Mouse (Mus musculus) urinary bladder, adult 18-20 months (tissue): ENCODE results near the gene Zbtb48.

Source experiments
- DNase-seq, 2 experiments: peaks; one replicate each; pipeline ENCODE4 v3.0.0; 2022; ENCODE audit warnings: low spot score in 2 of 2, mixed read lengths in 2 of 2

Zbtb48 gene

DNA sequence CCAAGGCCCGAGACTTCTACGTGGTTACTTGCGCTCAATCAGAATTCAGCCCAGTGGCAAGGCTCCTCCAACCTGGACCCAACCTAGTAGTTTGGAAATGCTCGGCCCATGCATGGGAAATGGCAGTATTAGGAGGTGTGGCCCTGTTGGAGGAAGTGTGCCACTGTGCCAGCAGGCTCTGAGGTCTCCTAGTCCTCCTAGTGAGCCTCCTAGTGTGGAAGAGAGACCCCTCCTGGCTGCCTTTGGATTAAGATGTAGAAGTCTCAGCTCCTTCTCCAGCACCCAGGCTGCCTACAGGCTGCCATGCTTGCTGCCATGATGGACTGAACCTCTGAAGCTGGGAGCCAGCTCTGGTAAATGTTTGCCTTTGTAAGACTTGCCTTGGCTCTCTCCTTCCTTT, 2.5 kb upstream of the Zbtb48 start:
- DNase-seq, result no peak

DNA sequence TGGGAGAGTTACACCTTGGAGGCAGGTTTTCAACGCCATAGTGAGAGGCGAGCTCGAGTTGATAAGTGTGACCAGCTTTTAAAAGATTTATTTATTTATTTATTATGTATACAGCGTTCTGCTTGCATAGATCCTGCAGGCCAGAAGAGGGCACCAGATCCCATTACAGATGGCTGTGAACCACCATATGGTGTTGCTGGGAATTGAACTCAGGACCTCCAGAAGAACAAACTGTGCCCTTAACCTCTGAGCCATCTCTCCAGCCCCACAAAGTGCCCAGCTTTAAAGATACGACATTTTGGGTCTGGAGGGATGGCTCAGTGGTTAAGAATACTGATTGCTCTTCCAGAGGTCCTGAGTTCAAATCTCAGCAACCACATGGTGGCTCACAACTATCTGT, 1.6 kb upstream of the Zbtb48 start:
- no peak for DNase-seq

DNA sequence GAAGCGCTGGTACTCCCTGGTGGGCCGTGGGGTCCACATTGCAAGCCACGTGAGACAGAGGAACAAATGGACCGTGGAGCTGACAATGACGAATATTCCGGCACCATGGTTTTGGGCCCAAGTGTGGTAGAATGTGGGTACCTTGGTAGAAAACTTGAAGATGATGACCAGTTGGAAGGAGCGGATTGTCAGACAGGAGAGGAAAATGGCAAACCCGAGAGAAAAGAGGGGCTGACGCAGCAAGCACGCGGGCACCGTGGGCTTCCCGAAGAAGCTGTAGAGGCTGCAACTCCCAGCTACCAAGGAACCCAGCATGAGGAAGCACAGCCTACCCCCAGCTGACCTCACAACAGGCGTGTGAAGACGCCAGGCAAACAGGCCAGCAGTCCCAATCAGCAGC, 985 bp upstream of the Zbtb48 start:
- no peak for DNase-seq

DNA sequence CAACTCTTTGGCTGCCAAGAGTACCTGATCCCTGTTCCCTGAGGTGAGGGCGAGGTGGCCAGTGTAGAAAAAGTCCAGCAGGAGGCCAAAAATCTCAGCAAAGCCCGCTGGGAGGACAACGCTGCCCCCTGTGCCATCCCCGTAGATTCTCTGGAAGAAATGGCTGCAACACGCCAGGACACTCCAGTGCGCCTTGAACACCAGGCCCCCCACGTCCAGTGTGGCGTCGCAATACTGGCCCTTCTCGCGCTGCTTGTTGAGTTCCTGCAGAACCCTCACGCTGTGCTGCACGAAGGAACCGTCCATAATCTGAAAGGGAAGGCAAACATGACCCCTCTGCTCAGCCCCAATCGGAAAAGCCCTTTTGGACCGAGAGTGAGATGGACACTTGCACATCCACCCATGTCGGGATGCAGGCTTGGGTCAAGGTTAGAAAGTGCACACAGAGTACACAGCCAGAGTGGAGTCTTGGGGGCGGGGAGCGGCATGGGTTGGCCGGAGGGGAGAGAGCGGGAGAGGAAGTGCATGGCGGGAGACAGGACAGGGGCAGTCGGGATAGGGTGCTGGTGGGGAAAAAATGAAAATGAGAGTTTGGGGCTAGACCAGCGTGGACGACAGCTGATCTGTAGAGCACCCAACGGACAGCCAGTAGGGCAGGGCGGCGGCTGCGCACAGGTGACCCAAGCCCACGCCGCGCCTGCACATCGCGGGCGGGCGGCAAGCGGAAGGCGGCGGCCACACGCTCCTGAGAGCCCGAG, 541 bp downstream of the Zbtb48 start:
- DNase-seq, result no peak

DNA sequence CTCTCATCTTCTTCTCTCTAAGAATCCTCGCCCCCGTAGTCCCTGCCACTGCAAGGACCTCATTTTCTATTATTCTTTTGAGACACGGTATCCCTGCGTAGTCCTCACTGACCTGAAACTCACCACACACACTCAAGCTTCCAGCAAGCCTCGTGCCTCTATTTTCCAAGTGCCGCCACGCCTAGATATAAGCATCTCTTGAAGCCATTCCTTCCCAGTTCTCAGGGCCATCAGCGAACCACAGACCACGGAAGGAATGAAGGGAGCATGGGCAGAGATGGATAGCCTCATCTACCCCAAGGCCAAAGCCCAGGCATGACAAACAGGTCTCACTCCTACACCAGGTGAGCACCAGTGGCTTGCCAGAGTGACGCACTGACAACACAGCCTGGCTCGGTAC, 2.9 kb downstream of the Zbtb48 start:
- DNase-seq, result no peak

DNA sequence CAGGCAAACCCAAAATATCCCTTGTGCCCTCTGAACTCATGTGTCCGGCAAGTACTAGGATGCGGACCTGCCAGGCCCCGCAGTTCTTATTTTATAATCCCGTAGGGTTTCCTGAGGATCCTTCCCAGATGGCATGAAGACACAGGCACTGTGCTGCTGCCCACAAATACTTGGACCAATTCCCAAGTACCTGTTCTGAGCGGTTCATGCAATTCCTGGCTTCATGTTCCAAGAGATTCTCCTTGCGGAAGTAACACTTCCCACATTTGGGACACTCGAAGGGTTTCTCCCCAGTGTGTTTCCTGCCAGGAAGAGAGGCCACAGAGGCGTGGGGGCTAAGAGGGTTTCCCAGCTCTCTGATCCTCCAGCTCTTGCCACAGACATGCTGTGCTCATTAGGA, 5.0 kb downstream of the Zbtb48 start:
- DNase-seq, result no peak

DNA sequence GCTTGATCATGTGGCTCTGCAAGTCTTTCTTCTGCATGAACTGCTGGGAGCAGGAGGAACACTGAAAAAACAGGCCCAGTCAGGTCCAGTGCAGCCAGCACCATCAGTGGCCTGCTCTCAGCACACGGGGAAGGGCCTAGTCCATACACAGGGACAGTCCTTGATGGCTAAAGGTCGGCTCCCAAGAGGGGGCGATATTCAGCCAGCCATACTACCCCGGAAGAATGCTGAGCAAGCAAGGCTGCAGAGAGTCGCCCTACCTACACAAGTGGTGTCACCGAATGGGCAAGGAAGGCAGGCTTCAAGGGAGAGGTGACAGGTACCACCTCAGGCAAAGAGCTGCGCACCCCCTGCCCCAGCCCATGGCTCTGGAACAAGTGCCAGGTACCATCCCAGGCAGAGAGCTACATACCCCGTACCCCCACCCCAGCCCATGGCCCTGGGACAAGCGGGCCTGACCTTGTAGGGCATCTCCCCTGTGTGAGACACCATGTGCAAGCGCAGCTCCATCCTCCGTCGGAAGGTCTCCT, 5.8 kb downstream of the Zbtb48 start:
- DNase-seq, result no peak

DNA sequence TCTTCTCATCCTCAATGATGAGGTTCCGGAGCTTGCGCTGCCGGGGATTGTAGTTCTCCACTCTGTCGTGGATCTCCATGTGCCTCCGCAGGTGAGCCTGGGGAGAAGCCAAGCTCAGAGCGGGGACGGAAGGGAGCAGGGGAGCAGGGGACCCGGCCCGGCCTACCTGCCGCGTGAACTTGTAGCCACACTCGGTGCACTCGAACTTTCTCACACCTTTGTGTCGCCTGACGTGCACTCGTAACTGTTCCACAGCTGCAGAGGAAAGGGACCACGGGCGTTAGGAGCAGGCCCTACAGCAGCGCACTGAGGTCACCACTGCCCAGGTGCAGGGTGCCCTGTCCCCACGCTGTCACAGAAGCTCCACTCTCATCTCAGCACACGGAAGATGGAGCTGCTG, 7.4 kb downstream of the Zbtb48 start:
- no peak for DNase-seq

DNA sequence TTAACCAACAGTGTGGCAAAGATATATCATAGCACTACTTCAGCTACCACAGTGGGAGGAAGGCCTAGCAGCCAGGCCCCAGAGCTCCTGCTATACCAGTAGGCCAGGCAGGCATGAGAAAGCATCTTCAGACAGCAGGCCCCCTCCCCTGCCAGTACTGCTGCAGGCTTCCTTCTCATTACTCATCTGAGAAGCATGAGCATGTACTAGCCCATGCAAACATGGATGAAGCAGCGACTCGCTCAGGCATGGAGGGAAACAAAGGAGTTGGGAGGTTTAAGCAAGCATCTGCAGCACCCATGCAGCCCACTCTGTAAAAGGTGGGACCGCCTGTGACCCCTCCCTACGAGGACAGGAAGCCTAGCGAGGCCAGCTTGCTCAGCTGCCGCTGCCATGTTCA, 8.4 kb downstream of the Zbtb48 start:
- no peak for DNase-seq

DNA sequence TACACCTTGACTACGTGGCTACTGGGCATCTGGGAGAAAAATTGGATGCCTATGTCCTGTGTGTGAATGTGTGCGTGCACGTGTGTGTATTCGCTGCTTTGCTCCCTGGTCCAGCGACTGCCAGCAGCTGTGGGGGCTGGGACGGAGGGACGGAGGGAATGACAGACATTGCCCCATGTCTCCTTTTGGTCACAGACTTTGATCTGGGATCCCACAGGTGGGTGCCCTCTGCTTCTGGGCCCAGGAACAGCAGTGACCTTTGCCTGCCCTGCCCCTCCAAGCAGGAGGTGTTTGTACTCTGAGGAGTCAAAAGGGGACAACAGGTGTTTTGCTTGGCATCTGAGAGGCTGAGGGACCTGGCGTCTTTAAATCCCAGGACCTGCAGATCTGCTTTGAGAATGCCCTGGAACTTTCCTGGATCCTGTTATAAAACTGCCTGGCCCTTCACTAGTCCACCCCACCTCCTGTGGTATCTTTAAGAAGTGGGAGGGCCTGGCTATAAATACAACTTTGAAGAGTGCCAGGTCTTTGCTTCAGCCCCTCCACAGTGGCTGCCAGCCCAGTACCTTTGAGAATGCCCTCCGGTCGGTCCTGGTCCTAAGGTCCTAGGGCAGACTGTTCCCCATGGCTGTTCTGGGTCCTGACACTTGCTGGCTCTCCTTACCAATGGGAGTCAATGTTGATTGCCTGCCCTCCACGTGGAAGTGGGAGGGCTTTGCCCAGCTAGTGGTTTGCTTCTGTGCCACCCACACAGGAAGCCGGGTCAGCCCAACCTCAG, 14.2 kb downstream of the Zbtb48 start:
- no peak for DNase-seq

DNA sequence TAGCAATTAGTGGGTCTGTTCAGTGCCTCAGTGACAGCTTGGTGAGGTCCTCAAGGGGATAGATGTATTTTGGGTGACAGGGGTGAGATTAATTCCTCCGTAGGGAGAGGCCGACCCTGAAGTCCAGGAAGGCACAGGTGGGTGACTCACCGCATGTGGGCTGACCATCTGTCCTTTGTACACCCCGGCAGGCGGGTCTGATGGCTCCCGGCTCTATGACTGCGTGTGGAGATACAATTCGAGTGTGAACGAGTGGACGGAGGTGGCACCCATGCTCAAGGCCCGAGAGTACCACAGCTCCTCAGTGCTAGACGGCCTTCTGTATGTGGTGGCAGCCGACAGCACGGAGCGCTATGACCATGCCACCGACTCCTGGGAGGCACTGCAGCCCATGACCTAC, 15.4 kb downstream of the Zbtb48 start:
- no peak for DNase-seq

DNA sequence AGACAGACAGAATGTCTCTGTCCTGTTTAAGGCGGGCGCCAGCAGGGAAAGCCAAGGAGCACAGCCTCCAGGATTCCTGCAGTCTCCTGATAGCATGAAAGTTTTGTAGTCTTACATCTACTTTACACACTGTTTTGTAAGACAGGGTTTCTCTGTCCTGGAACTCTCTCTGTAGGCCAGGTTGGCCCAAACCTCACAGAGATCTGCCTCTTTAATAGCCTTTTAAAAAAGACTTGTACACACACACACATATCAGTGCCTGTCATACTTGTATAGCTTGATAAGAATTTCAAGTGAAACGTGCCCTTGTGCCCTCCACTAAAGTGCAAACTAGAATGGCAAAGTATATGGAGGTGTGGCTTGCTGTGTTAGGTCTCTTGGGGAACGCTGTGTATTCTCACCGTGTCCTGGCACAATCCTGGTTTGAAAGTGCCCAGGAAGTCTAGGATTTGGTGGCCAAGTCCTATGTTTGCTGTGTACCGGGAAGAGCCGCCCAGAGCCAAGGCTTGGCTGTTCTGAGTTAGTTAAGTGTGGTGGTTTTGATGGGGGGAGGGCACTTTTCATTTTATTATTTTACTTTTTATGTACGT, 16.2 kb downstream of the Zbtb48 start:
- DNase-seq, result no peak

DNA sequence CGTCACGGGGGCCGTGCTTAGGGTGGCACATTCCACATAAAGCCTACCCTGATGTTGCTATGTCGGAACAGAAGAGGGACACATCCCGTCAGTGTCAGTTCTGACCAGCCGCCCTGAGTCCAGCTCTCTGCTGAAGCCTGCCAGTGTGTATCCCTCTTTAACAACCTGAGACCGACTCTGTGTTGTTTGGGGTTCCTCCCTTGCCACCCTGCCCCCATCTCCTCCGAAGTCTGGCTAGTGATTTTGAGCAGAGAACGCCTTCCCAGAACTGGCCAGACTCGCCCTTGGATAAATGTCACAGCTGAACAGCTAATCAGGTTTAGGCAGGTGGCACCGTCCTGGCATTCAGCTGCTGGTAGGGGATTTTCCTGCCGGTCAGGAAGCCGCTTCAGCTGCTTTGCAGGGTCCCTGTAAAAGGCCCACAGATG, 16.8 kb downstream of the Zbtb48 start:
- DNase-seq, result peak; percentile 52 to 53

DNA sequence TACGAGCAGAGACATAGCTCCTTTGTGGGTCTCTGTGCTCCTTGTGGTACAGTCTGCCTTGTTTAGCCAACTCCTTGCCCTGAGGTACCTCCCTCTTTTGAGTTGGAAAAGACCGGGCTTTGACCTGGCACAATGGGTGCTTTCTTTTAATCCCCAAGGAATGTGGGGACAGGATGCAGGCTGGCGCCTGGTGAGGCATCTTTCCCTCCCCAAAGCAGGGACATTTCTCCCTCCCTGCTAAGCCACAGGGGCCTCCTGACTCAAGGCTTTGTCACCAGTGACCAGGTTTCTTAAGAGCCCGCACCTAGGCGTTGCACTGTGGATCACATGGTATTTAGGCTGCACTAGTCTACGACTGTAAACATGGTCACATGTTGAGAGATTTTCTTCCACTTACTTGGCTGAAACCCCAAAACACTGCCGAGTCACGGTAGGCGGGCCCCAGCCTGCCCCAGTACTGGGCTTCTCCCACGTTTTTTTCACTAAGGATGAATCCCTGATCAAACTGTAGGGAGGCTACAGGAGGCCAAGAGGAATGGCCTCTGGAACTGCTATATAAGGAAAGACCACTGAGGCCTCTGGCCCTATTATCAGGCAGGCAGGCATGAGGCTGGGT, 17.3 kb downstream of the Zbtb48 start:
- peak; percentile 61 to 76 for DNase-seq

DNA sequence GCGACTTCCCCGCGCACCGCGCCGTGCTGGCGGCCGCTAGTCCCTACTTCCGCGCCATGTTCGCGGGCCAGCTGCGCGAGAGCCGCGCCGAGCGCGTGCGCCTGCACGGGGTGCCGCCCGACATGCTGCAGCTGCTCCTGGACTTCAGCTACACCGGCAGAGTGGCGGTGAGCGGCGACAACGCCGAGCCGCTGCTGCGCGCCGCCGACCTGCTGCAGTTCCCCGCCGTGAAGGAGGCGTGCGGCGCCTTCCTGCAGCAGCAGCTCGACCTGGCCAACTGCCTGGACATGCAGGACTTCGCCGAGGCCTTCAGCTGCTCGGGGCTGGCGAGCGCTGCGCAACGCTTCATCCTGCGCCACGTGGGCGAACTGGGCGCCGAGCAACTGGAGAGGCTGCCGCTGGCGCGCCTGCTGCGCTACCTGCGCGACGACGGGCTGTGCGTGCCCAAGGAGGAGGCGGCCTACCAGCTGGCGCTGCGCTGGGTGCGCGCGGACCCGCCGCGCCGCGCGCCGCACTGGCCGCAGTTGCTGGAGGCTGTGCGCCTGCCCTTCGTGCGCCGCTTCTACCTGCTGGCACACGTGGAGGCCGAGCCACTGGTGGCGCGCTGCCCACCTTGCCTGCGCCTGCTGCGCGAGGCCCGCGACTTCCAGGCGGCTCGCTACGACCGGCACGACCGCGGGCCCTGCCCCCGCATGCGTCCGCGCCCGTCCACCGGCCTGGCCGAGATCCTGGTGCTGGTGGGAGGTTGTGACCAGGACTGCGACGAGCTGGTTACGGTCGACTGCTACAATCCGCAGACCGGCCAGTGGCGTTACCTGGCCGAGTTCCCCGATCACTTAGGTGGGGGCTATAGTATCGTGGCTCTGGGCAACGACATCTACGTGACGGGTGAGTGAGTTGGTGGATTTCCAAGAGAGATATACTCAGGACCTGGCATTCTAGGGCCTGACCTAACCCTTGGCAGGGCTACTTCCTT, 18.1 kb downstream of the Zbtb48 start:
- DNase-seq, result peak in 1 of 2 experiments; percentile 54

DNA sequence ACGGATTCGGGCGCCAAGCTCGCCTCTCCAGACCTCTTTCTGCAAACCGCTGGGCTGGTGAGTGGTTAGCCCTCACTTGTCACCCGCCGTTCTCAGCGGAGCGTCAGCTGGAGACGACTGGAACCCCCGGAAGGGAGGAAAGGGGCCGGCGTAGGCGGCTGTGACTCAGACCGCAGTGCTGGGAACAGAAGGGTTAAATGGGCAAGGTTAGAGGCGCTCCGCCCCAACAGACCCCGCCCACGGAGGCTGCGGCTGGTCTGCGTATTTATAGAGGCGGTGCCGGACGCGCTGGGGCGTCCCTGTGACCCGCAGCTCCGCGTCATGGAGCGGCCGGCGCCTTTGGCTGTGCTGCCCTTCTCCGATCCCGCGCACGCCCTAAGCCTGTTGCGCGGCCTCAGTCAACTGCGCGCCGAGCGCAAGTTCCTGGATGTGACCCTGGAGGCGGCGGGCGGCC, 18.8 kb downstream of the Zbtb48 start, which contains the start of gene Klhl21:
TSS of gene Klhl21 (plus strand) at position 182 of the 454 bp plus-strand sequence.
- peak; percentile 94 to 96 for DNase-seq

DNA sequence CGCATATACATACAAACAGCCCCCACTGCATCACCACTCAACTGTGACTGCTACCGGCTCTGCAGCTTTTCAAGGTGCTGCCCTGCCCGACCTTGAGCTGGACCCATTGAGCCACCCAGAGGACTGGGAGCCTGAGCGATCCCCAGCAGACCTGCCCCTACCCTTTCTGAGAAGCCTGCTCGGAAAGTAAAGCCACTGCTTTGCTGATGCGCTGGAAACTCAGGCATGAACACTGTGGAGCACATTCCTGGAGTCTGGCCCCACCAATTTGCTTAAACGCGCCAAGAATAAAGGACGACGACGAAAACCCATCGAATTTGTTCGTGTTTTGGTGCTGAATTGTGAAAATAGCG, 19.3 kb downstream of the Zbtb48 start:
- DNase-seq, result peak in 1 of 2 experiments; percentile 33

DNA sequence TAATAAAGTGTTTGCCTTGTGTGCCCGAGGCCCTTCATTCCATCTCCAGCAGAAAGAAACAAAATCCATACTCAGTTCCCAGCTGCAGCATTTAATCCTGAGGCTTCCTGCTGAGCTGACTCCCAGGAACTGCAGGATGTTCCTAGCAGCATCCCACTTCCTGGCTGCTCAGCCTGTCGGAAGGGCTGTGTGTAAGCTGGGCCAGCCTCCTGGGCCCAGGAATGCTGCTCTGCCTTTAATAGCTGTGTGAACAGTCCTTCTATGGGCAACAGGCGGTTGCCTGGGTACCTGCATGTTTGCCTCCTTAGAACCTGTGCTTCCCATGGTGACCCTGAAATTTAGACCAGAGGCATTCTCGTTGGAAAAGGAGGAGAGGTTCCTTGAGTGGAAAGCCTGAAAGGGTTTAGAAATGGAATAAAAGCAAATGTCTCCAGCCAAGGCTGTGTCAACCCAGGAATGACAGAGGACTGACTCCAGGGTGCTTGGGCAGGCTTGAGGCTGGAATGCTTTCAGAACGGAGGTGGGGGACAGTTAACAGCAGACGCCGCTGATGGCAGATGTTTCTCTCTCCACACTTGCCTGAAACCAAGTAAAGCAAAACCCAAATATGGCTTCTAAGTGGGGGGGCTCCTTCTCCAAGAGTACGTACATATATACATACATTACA, 19.9 kb downstream of the Zbtb48 start:
- no peak for DNase-seq

DNA sequence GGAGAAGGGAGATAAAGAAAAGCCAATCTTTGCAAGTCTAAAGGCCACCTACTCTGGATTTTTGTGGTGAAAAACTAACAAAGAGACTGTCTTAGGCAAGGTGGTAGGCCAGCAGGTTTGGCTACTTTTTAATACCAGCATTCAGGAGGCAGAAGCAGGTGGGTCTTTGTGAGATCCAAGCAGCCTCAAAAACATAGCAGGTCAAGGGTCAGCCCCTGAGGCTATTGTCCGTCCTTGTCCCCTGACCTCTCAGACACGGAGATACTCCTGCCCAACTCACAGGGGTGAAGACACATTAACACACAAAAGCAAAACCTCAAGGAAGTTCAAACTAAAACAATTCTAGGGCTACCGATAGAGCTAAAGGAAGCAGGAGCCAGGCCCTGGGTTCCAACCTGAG, 20.7 kb downstream of the Zbtb48 start:
- DNase-seq, result no peak

DNA sequence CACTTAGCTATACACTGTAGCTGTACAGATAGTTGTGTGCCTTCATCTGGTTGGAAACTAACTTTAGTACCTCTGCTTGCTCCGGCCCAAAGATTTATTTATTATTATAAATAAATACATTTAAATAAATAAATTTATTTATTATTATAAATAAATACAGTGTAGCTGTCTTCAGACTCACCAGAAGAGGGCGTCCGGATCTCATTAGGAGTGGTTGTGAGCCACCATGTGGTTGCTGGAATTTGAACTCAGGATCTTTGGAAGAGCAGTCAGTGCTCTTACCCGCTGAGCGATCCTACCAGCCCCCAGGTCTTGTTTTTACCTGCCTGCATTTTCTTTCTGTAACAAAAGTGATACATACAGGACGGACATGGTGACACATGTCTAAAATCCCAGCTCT, 21.3 kb downstream of the Zbtb48 start:
- DNase-seq, result no peak
